Mouse (Mus musculus): Measurements from ENCODE around the gene Evx2. TPM values are rescaled to one million over a fixed set of nuclear protein-coding genes. Genes with fewer than 3 reads are reported as not detected.
A peak's percentile ranks its signal among the peaks of the same experiment; 100 is the strongest.

Gene Evx2
- polyA plus RNA-seq, 1 experiment from 2014 or later = not detected

DNA sequence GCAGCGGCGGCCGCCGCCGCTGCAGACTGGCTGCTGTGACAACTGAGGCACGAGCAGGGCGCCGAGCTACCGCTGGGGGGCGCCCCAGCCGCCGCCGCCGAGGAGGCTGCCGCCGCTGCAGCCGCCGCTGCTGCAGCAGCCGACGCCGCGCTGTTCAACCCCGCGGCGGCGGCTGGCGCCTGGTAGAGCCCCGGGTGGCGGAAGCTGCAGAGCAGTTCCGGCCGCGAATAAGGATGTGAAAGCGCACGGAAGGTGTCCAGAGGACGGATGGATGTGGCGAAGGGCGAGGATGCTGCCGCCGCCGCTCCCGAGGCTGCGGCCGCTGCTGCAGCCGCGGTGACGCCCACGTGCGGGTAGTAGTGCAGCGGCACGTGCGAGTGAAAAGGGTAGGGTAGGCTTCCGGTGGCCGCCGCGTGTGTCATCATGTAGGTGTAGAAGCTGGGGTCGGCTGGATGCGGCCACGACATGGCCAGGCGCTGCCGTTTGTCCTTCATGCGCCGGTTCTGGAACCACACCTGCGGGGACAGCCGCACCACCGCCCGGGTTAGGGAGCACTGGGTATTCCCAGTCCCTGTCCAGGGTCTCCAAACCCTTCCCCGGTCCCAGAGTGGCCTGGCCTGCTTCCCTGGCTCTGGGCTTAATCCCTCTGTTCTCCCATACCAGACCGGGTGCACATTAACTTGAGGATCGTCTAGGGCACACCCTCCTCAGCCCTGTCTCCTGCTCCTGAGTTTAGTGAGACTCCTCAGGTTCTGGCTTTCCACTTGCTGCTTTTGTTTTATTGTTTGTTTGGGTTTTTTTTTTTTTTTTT is 3.3 kb downstream of the Evx2 start:
- H3K4me1 ChIP-seq (ENCODE audit: control insufficient read depth, insufficient read depth, low read length) = peaks cover 4% of the 10 kb centered on the region; the same call in 1 of the 2 replicates
- H3K36me3 ChIP-seq (ENCODE audit: control insufficient read depth, insufficient read depth, low read length) = no peaks in the 10 kb centered on the region
- under 1% methylated on average over 62 of the region's 69 CpGs for WGBS (ENCODE audit: insufficient replicate concordance)
- H3K27ac ChIP-seq (ENCODE audit: low read depth, low read length) = no peak overlapping the region
- peaks cover 86% of the 10 kb centered on the region for H3K27me3 ChIP-seq (ENCODE audit: control insufficient read depth, insufficient read depth, low read length)
- H3K9me3 ChIP-seq (replicated peaks; ENCODE audit: control insufficient read depth, low read length) = no peaks in the 10 kb centered on the region
- no peak for ATAC-seq (replicated peaks; ENCODE audit: insufficient number of reproducible peaks, low FRiP score, low TSS enrichment)
- peak overlapping the region; percentile 46 for H3K4me3 ChIP-seq (ENCODE audit: low read depth, low read length)
- H3K9ac ChIP-seq (ENCODE audit: low read depth, low read length) = no peak overlapping the region
- H3K4me2 ChIP-seq = peak overlapping the region; percentile 63

DNA sequence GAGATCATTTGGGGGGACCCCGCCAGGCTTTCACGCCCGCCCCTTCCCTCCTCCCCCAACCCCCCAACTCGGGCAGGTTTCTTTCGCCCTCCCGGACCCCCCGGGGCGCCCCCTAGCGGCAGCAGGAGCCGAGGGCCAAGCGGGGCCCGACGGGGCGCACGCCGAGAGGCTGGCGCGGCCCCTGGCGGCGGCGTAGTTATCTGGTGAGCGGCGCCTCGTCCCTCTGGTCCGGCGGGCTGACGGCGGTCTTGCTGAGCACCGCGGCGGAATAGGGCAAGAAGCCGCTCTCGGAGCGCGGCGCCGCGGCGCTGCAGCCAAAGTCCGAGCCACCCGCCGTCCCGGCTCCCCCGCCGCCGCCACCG is 4.0 kb downstream of the Evx2 start:
- peaks cover 4% of the 10 kb centered on the region; the same call in 1 of the 2 replicates for H3K4me1 ChIP-seq (ENCODE audit: control insufficient read depth, insufficient read depth, low read length)
- H3K9me3 ChIP-seq (replicated peaks; ENCODE audit: control insufficient read depth, low read length) = no peaks in the 10 kb centered on the region
- H3K27me3 ChIP-seq (ENCODE audit: control insufficient read depth, insufficient read depth, low read length) = peaks cover 86% of the 10 kb centered on the region
- H3K27ac ChIP-seq (ENCODE audit: low read depth, low read length) = no peak overlapping the region
- WGBS (ENCODE audit: insufficient replicate concordance) = 1% methylated on average over 27 of the region's 47 CpGs
- H3K9ac ChIP-seq (ENCODE audit: low read depth, low read length) = no peak overlapping the region
- no peak for ATAC-seq (replicated peaks; ENCODE audit: insufficient number of reproducible peaks, low FRiP score, low TSS enrichment)
- peak overlapping the region; percentile 46 for H3K4me3 ChIP-seq (ENCODE audit: low read depth, low read length)
- no peaks in the 10 kb centered on the region for H3K36me3 ChIP-seq (ENCODE audit: control insufficient read depth, insufficient read depth, low read length)
- peak overlapping the region; percentile 63 for H3K4me2 ChIP-seq

DNA sequence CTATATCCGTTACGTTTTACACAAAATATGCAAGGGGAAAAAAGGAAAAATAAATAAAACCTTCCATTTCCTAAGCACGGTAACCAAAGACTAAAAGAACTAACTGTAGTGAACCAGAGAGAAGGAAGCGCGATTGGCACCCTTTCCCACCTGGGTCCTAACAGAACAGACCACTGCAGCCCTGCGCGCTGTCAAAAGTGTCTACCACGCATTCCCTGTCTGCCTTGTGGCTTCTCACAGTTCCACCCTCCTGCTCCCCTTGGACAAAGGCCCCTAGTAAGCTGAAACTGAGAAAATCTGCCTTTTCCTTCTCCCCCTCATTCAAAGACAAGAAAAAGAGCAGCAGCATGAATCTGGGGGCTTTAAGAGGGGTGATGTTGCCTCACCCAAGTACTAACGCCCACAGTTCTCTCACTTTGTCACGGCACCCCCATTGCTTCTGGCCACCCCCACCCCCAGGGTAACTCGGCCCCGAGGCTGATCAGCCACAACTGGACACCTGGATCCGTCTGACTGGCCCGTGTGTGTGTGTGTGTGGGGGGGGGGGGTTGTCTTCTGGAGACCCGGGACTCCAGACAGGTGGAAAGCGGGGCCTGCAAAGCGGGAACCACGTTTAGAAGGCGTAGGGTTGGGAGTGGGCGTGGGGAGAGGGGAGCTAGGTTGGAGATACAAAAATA is 4.5 kb downstream of the Evx2 start:
- no peak overlapping the region for H3K9ac ChIP-seq (ENCODE audit: low read depth, low read length)
- H3K4me1 ChIP-seq (ENCODE audit: control insufficient read depth, insufficient read depth, low read length) = peaks cover 4% of the 10 kb centered on the region; the same call in 1 of the 2 replicates
- H3K9me3 ChIP-seq (replicated peaks; ENCODE audit: control insufficient read depth, low read length) = no peaks in the 10 kb centered on the region
- no peak overlapping the region for H3K27ac ChIP-seq (ENCODE audit: low read depth, low read length)
- 6% methylated on average over 18 of the region's 20 CpGs for WGBS (ENCODE audit: insufficient replicate concordance)
- peaks cover 86% of the 10 kb centered on the region for H3K27me3 ChIP-seq (ENCODE audit: control insufficient read depth, insufficient read depth, low read length)
- no peaks in the 10 kb centered on the region for H3K36me3 ChIP-seq (ENCODE audit: control insufficient read depth, insufficient read depth, low read length)
- no peak overlapping the region for H3K4me2 ChIP-seq
- ATAC-seq (replicated peaks; ENCODE audit: insufficient number of reproducible peaks, low FRiP score, low TSS enrichment) = no peak
- H3K4me3 ChIP-seq (ENCODE audit: low read depth, low read length) = no peak overlapping the region

DNA sequence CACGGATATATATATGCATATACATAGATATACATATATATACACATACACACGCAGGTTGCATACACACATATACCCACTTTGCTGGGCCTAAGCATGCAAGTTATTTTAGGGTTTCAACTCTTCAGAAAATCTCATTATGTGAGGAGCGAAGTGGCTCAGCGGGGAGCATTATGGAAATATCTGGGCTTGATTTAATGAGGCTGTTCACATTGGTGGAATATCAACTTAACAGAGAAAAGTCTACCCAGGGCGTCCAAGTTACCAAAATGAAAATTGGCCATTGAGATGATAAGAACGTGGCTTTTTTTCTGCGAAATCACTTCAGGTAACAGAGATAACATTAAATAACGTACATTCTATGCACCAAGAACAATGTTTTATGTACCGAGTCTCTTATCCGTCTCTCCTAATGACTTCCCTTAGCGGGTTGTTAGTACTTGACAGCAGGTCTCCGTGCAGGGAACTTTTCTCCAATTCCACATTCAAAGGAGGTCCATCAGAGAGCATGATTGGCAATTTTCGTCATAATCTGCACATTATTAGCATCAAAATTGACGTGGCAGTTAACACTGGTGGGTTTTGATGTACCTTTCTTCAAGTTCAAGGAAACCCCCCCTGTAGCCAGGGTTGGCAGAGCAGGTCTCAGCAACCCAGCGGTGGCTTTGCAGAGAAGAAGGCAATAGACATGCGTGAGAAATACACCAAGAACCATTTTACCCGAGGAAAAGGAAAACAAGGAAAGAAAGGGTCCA is 5.4 kb downstream of the Evx2 start:
- H3K27ac ChIP-seq (ENCODE audit: low read depth, low read length) = no peak overlapping the region

DNA sequence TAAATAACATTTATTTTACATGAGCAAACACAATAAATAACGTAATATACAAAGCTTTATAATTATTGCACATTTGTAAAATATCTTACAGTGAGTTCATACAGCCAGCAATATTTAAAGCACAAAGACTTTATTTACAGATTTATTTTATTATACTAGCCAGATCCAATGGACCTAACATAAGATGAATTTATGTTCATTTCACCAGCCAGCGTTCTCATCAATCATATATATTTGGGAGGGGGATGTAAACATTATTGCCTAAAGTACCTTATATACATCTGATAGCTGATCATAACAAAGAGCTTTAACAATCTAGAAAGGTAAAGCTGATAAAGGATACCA is 6.4 kb downstream of the Evx2 start:
- no peak for ATAC-seq (replicated peaks; ENCODE audit: insufficient number of reproducible peaks, low FRiP score, low TSS enrichment)
- Histone ChIP-seq H3K9me3 (replicated peaks; ENCODE audit: control insufficient read depth, low read length) (no peaks in the 10 kb centered on the region), H3K4me1 (ENCODE audit: control insufficient read depth, insufficient read depth, low read length) (peaks cover 4% of the 10 kb centered on the region; the same call in 1 of the 2 replicates), H3K4me2 (no peak overlapping the region), H3K9ac (ENCODE audit: low read depth, low read length) (no peak overlapping the region), H3K27me3 (ENCODE audit: control insufficient read depth, insufficient read depth, low read length) (peaks cover 87% of the 10 kb centered on the region), H3K4me3 (ENCODE audit: low read depth, low read length) (no peak overlapping the region), H3K36me3 (ENCODE audit: control insufficient read depth, insufficient read depth, low read length) (no peaks in the 10 kb centered on the region), H3K27ac (ENCODE audit: low read depth, low read length) (no peak overlapping the region)
- WGBS (ENCODE audit: insufficient replicate concordance) = 44% methylated on average over 2 of the region's 2 CpGs

More for the DNA sequence above, 5.4 kb downstream of the Evx2 start:
- ATAC-seq (replicated peaks; ENCODE audit: insufficient number of reproducible peaks, low FRiP score, low TSS enrichment) = no peak
- Histone ChIP-seq H3K36me3 (ENCODE audit: control insufficient read depth, insufficient read depth, low read length) (no peaks in the 10 kb centered on the region), H3K27me3 (ENCODE audit: control insufficient read depth, insufficient read depth, low read length) (peaks cover 85% of the 10 kb centered on the region), H3K4me3 (ENCODE audit: low read depth, low read length) (no peak overlapping the region), H3K4me1 (ENCODE audit: control insufficient read depth, insufficient read depth, low read length) (peaks cover 4% of the 10 kb centered on the region; the same call in 1 of the 2 replicates), H3K4me2 (no peak overlapping the region), H3K9ac (ENCODE audit: low read depth, low read length) (no peak overlapping the region), H3K9me3 (replicated peaks; ENCODE audit: control insufficient read depth, low read length) (no peaks in the 10 kb centered on the region)
- WGBS (ENCODE audit: insufficient replicate concordance) = 10% methylated on average over 17 of the region's 17 CpGs

DNA sequence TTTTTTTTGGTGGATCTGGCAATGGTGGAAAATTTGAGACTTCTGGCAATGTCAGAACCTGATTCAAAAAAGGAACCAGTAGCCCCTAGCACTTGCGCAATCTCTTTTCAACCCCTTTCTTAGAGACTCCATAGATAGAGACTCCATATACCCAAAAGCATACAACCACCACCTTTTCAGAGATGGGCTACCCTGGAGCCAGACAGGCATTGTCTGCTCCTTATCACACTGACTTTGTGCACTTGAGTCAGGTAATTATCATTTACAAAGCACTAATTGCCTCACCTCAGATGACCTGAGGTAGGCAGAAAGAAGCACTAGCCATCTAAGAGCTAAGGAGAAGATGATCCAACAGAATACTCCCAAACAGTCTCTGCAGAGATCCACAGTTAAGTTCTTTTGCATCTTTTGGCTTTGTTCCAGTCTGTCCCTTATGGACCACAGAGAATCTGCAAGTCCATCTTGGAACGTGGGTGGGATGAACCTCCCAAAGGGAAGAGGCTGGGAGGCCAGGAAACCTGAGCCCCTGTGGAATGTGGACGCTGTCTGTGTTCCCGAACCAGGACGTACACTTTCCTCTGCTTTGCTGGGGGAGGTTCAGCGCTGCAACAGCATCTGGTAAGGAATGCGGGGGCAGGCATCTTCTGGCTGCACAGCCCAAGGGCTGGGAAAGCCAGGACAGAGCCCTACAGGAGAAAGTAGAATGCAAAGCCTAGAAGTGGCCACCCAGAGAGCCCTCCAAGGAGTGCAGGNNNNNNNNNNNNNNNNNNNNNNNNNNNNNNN is 12.1 kb downstream of the Evx2 start:
- ATAC-seq (replicated peaks; ENCODE audit: insufficient number of reproducible peaks, low FRiP score, low TSS enrichment) = no peak
- Histone ChIP-seq H3K27me3 (ENCODE audit: control insufficient read depth, insufficient read depth, low read length) (peaks cover 76% of the 10 kb centered on the region), H3K9me3 (replicated peaks; ENCODE audit: control insufficient read depth, low read length) (no peaks in the 10 kb centered on the region), H3K9ac (ENCODE audit: low read depth, low read length) (no peak overlapping the region), H3K4me2 (no peak overlapping the region), H3K36me3 (ENCODE audit: control insufficient read depth, insufficient read depth, low read length) (no peaks in the 10 kb centered on the region), H3K27ac (ENCODE audit: low read depth, low read length) (no peak overlapping the region), H3K4me1 (ENCODE audit: control insufficient read depth, insufficient read depth, low read length) (no peaks in the 10 kb centered on the region), H3K4me3 (ENCODE audit: low read depth, low read length) (no peak overlapping the region)
- WGBS (ENCODE audit: insufficient replicate concordance) = 12% methylated on average over 7 of the region's 7 CpGs

GRCm38 (mm10) chr2:74645631-74646030 is 13.7 kb downstream of the Evx2 start:
- WGBS (ENCODE audit: insufficient replicate concordance) = 73% methylated on average over 3 of the region's 3 CpGs
- Histone ChIP-seq H3K9me3 (replicated peaks; ENCODE audit: control insufficient read depth, low read length) (no peaks in the 10 kb centered on the region), H3K4me3 (ENCODE audit: low read depth, low read length) (no peak overlapping the region), H3K9ac (ENCODE audit: low read depth, low read length) (no peak overlapping the region), H3K27ac (ENCODE audit: low read depth, low read length) (no peak overlapping the region), H3K4me1 (ENCODE audit: control insufficient read depth, insufficient read depth, low read length) (no peaks in the 10 kb centered on the region), H3K36me3 (ENCODE audit: control insufficient read depth, insufficient read depth, low read length) (no peaks in the 10 kb centered on the region), H3K27me3 (ENCODE audit: control insufficient read depth, insufficient read depth, low read length) (peaks cover 61% of the 10 kb centered on the region), H3K4me2 (no peak overlapping the region)
- no peak for ATAC-seq (replicated peaks; ENCODE audit: insufficient number of reproducible peaks, low FRiP score, low TSS enrichment)

DNA sequence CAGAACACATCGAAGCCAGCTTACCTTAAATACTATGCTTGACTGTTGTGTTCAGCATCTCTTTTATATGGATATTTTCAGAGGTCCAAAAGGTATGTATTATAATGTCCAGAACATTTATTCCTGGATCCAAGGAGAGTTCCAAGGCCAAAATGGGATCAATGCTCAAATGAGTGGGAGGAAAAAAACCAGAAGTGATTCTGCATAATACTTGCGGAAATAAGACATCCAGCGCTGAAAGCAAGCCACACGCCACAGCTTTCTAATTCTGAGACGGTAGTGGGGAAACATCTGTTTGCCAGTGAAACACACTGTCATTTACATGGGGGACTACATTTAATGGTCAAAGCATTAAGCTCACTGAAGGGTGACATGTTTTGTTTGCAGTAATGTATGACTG is 16.9 kb downstream of the Evx2 start:
- Histone ChIP-seq H3K4me2 (no peak overlapping the region), H3K9me3 (replicated peaks; ENCODE audit: control insufficient read depth, low read length) (no peaks in the 10 kb centered on the region), H3K9ac (ENCODE audit: low read depth, low read length) (no peak overlapping the region), H3K36me3 (ENCODE audit: control insufficient read depth, insufficient read depth, low read length) (no peaks in the 10 kb centered on the region), H3K4me1 (ENCODE audit: control insufficient read depth, insufficient read depth, low read length) (no peaks in the 10 kb centered on the region), H3K27ac (ENCODE audit: low read depth, low read length) (no peak overlapping the region), H3K27me3 (ENCODE audit: control insufficient read depth, insufficient read depth, low read length) (peaks cover 30% of the 10 kb centered on the region), H3K4me3 (ENCODE audit: low read depth, low read length) (no peak overlapping the region)
- 68% methylated on average over 5 of the region's 5 CpGs for WGBS (ENCODE audit: insufficient replicate concordance)
- ATAC-seq (replicated peaks; ENCODE audit: insufficient number of reproducible peaks, low FRiP score, low TSS enrichment) = no peak
